Mouse (Mus musculus) heart, embryonic 10.5 days (tissue): ENCODE measurements around the gene C1ql1. TPM values are rescaled to one million over a fixed set of nuclear protein-coding genes. Genes with fewer than 3 reads are reported as not detected.
A peak's percentile ranks its signal among the peaks of the same experiment; 100 is the strongest.

Experiments used
- DNase-seq: peaks from one replicate; pipeline ENCODE4 v3.0.0-alpha.2; 2017; ENCODE audit warnings: low spot score
- H3K27ac ChIP-seq: fragments of 300-500 bp; sonication (generic); 2 replicates; pipeline ENCODE4 v1.5.1; 2016; ENCODE audit warnings: mild to moderate bottlenecking
- H3K27me3 ChIP-seq: fragments of 300-500 bp; sonication (generic); 2 replicates; pipeline ENCODE4 v1.6.1; 2016; ENCODE audit warnings: mild to moderate bottlenecking; ENCODE audit not compliant: poor library complexity, insufficient read depth, severe bottlenecking
- H3K36me3 ChIP-seq: fragments of 300-500 bp; sonication (generic); 2 replicates; pipeline ENCODE4 v1.6.1; 2016; ENCODE audit warnings: mild to moderate bottlenecking, moderate library complexity
- H3K4me1 ChIP-seq: fragments of 300-500 bp; sonication (generic); 2 replicates; pipeline ENCODE4 v1.6.1; 2016; ENCODE audit warnings: mild to moderate bottlenecking
- H3K4me3 ChIP-seq: fragments of 300-500 bp; sonication (generic); 2 replicates; pipeline ENCODE4 v1.5.1; 2016; ENCODE audit warnings: mild to moderate bottlenecking, moderate library complexity
- H3K9me3 ChIP-seq: fragments of 300-500 bp; sonication (generic); 2 replicates; pipeline ENCODE4 v1.6.1; 2016; ENCODE audit warnings: mild to moderate bottlenecking, moderate library complexity
- WGBS: fragments of 180-500 bp; shearing (Covaris S2); methylation state at CpG from one replicate; pipeline ENCODE4 v1.1.7; 2016; 5-methylcytosine and 5-hydroxymethylcytosine counted together
- polyA plus RNA-seq: library from polyadenylated mRNA; unstranded; fragments of >200 nt; fragmentation: Nextera tagmentation; extraction: Ambion mirVana; gene quantifications from 2 replicates; pipeline ENCODE4 v1.2.1, GENCODE M21; 2016

C1ql1 gene
- polyA plus RNA-seq: 0.34 and 0.98 TPM in 2 replicates

GRCm38 (mm10) chr11:102946265-102946991, at the start of gene C1ql1:
TSS of gene C1ql1 (minus strand) at chr11:102946688.
- H3K4me1 ChIP-seq: peaks cover 39% of the 10 kb centered on the region
- no peaks in the 10 kb centered on the region for H3K36me3 ChIP-seq
- H3K4me3 ChIP-seq: peak within 1 kb of the TSS; percentile 56
- WGBS: under 1% methylated on average over 86 of the region's 87 CpGs
- peak; percentile 92 for DNase-seq
- peak within 1 kb of the TSS; percentile 83 for H3K27ac ChIP-seq
- H3K27me3 ChIP-seq: peaks cover 100% of the 10 kb centered on the region
- H3K9me3 ChIP-seq: no peaks in the 10 kb centered on the region

DNA sequence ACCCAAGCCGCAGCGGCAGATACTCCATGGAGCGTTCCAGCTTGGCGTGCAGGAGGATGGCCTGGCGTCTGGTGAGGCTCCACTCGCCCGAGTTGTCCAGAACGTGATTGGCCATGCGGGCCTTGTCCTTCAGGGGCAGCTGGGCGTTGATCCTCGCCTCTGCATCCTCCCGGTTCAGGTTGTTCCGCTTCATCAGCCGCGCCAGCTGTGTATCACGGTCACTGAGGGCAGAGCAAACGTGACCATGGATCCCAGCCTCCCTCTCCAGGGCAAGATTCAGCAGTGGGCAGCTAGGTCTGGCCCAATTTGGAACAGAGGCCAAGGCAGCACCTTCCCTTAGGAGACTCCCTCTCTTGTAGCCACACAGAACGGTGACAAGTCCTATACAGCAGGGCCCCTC, 48.5 kb upstream of the C1ql1 start:
- peaks cover 49% of the 10 kb centered on the region for H3K4me1 ChIP-seq

DNA sequence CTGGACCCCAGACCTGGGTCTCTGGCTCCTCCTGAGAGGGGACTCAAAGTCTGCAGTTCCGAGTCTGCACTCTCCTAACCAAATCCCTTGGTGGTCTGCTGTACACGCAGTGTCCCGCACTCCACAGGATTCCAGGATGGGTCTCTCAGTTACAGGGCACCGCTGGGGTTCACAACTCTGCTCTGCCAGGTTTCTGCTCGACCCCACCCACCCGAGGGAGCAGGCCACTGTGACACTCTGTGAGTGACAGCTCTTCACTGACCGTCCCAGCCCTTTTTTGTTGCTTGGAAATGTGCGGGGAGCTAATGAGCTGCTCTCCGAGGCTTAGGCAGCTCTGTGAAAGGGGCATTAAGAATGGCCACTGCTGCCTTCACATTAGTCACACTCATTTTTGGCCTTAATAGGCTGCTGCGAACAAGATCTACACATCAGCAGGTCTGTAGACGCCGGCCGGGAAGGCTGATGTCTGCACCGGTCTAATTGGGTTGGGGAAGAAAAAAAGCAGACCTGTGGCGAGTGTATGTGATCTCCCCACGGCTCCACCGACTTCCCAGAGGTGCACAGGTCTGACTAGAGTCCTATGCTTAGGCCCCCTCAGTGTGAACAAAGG, 47.0 kb upstream of the C1ql1 start:
- 60% methylated on average over 17 of the region's 17 CpGs for WGBS
- no peak overlapping the region for H3K27ac ChIP-seq
- DNase-seq: no peak
- H3K27me3 ChIP-seq: peaks cover 40% of the 10 kb centered on the region
- H3K9me3 ChIP-seq: no peaks in the 10 kb centered on the region
- H3K4me3 ChIP-seq: no peak overlapping the region
- H3K36me3 ChIP-seq: peaks cover 46% of the 10 kb centered on the region
- H3K4me1 ChIP-seq: peaks cover 42% of the 10 kb centered on the region

More for the DNA sequence above, 48.5 kb upstream of the C1ql1 start:
- DNase-seq: no peak
- no peaks in the 10 kb centered on the region for H3K9me3 ChIP-seq
- H3K27ac ChIP-seq: no peak overlapping the region
- no peak overlapping the region for H3K4me3 ChIP-seq
- peaks cover 26% of the 10 kb centered on the region for H3K27me3 ChIP-seq
- H3K36me3 ChIP-seq: peaks cover 58% of the 10 kb centered on the region
- WGBS: 92% methylated on average over 18 of the region's 18 CpGs

DNA sequence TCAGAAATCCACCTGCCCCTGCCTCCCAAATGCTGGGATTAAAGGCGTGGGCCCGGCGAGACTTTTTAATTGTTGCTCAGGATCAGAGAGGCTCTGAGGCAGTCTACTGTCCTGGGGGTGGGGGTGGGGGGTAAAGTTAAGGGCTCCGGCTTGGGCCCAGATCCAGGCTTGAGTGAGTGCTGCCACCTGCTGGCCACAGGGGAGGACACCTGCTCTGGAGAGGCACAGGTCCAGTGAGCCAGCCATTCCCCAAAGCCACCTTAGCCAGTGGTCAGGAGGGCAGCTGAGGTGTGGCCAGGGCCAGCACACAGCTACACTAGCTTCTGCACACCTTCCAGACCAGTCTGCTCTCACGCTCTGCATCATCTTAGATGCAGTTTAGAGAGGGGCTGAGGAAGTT, 46.5 kb upstream of the C1ql1 start:
- peaks cover 41% of the 10 kb centered on the region for H3K36me3 ChIP-seq
- DNase-seq: peak; percentile 90
- no peak overlapping the region for H3K4me3 ChIP-seq
- peaks cover 36% of the 10 kb centered on the region for H3K4me1 ChIP-seq
- H3K9me3 ChIP-seq: no peaks in the 10 kb centered on the region
- 5% methylated on average over 5 of the region's 5 CpGs for WGBS
- peaks cover 46% of the 10 kb centered on the region for H3K27me3 ChIP-seq
- H3K27ac ChIP-seq: no peak overlapping the region

GRCm38 (mm10) chr11:102991681-102992080, 45.2 kb upstream of the C1ql1 start:
- peaks cover 29% of the 10 kb centered on the region for H3K36me3 ChIP-seq
- H3K4me3 ChIP-seq: peak overlapping the region; percentile 52
- H3K4me1 ChIP-seq: peaks cover 28% of the 10 kb centered on the region
- H3K9me3 ChIP-seq: no peaks in the 10 kb centered on the region
- DNase-seq: no peak
- H3K27ac ChIP-seq: peak overlapping the region; percentile 49
- H3K27me3 ChIP-seq: peaks cover 53% of the 10 kb centered on the region
- 1% methylated on average over 16 of the region's 16 CpGs for WGBS

DNA sequence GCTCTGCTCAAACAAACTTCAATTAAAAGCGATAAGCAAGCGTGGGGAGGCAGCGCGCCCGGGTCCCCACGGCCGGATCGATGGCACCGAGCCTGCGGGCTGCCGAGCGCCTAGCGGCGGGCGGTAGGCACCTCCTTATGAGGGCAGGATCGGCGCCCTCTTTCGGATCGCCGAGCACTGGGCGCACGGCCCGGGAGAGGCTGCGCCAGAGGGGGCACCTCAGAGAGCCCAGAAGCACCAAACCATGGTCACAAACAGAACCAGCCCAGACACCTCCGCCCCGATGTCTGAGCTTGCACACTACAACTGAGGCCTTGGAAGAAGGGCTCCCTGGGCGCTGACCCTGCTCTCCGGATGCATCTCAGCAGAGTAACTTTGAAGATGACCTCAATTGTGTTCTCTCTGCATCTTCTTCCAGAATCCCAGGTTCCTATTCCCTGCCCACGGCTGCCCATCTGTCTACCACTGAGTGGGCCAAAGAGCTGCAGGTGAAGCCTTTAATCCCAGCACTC, 43.7 kb upstream of the C1ql1 start:
- WGBS: 2% methylated on average over 29 of the region's 29 CpGs

GRCm38 (mm10) chr11:102989641-102990151, 43.2 kb upstream of the C1ql1 start:
- H3K36me3 ChIP-seq: peaks cover 10% of the 10 kb centered on the region
- WGBS: 5% methylated on average over 28 of the region's 28 CpGs
- peak overlapping the region; percentile 72 for H3K27ac ChIP-seq
- DNase-seq: no peak
- peak overlapping the region; percentile 64 for H3K4me3 ChIP-seq
- peaks cover 65% of the 10 kb centered on the region for H3K27me3 ChIP-seq
- H3K4me1 ChIP-seq: peaks cover 28% of the 10 kb centered on the region
- H3K9me3 ChIP-seq: no peaks in the 10 kb centered on the region

More for the DNA sequence above, 43.7 kb upstream of the C1ql1 start:
- Histone ChIP-seq H3K36me3 (peaks cover 15% of the 10 kb centered on the region), H3K4me1 (peaks cover 28% of the 10 kb centered on the region), H3K27me3 (peaks cover 63% of the 10 kb centered on the region), H3K4me3 (peak overlapping the region; percentile 64), H3K27ac (peak overlapping the region; percentile 72), H3K9me3 (no peaks in the 10 kb centered on the region)
- DNase-seq: no peak

DNA sequence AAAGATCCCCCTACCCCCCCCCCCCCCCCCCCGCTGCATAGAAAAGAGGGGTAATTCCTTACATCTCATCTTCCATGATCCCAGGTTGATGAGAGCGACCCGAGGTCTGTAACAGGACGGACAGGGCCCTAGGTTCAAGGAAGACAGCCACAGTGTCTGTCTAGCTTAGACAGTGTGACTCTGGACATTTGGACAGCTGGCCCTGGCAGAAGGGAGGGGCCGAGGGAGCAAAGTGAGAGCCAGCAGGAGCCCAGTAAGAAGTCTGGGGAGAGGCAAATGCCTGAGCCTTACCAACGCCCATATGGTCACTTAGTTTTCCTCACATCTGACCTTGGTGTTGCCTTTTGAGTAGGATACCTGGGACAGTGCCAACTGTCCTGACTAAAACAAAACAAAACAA, 38.7 kb upstream of the C1ql1 start:
- Histone ChIP-seq H3K27me3 (peaks cover 66% of the 10 kb centered on the region), H3K9me3 (no peaks in the 10 kb centered on the region), H3K36me3 (no peaks in the 10 kb centered on the region), H3K4me3 (no peak overlapping the region), H3K4me1 (peaks cover 9% of the 10 kb centered on the region), H3K27ac (no peak overlapping the region)
- 50% methylated on average over 6 of the region's 6 CpGs for WGBS
- DNase-seq: no peak

DNA sequence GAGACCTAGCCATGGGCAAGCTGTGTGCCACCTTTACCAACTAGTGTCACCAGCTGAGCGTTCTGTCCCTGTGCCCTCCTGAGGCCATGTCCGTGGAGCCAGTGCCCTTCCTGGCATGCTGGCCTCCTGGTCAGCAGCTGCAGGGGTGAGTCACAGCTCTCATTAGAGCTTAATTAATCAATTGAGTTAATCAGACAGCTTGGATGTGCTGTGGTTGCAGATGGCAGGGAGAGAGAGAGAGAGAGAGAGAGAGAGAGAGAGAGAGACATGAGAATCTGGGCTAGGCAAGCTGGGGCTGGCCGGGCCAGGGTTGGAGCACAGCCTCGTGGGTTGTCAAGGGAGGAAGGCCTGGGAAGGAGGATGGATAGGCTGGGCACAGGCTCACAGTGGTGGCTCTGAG, 38.1 kb upstream of the C1ql1 start:
- H3K9me3 ChIP-seq: no peaks in the 10 kb centered on the region
- H3K27ac ChIP-seq: no peak overlapping the region
- H3K27me3 ChIP-seq: peaks cover 60% of the 10 kb centered on the region
- no peak for DNase-seq
- no peak overlapping the region for H3K4me3 ChIP-seq
- 55% methylated on average over 4 of the region's 4 CpGs for WGBS
- H3K4me1 ChIP-seq: peaks cover 3% of the 10 kb centered on the region; the same call in 1 of the 2 replicates
- no peaks in the 10 kb centered on the region for H3K36me3 ChIP-seq

GRCm38 (mm10) chr11:102984086-102984485, 37.6 kb upstream of the C1ql1 start:
- Histone ChIP-seq H3K27ac (no peak overlapping the region), H3K4me3 (no peak overlapping the region), H3K9me3 (no peaks in the 10 kb centered on the region), H3K36me3 (no peaks in the 10 kb centered on the region), H3K4me1 (no peaks in the 10 kb centered on the region), H3K27me3 (peaks cover 56% of the 10 kb centered on the region)
- no peak for DNase-seq
- WGBS: 82% methylated on average over 9 of the region's 9 CpGs

- WGBS: 57% methylated on average over 10 of the region's 10 CpGs
- H3K4me3 ChIP-seq: no peak overlapping the region
- no peaks in the 10 kb centered on the region for H3K36me3 ChIP-seq
Measured at GRCm38 (mm10) chr11:102981151-102981890, 34.8 kb upstream of the C1ql1 start.

GRCm38 (mm10) chr11:102978052-102978666, 31.7 kb upstream of the C1ql1 start:
- peak overlapping the region; percentile 63; the same call in 1 of the 2 replicates for H3K27ac ChIP-seq
- peaks cover 28% of the 10 kb centered on the region for H3K27me3 ChIP-seq

More at GRCm38 (mm10) chr11:102981151-102981890, 34.8 kb upstream of the C1ql1 start:
- Histone ChIP-seq H3K27me3 (peaks cover 36% of the 10 kb centered on the region), H3K4me1 (peaks cover 10% of the 10 kb centered on the region), H3K9me3 (no peaks in the 10 kb centered on the region), H3K27ac (no peak overlapping the region)
- DNase-seq: no peak

More at GRCm38 (mm10) chr11:102978052-102978666, 31.7 kb upstream of the C1ql1 start:
- WGBS: 40% methylated on average over 6 of the region's 6 CpGs
- H3K9me3 ChIP-seq: no peaks in the 10 kb centered on the region
- no peak for DNase-seq
- no peak overlapping the region for H3K4me3 ChIP-seq
- H3K36me3 ChIP-seq: no peaks in the 10 kb centered on the region
- H3K4me1 ChIP-seq: peaks cover 10% of the 10 kb centered on the region
